Mouse (Mus musculus) limb, embryonic 10.5 days (tissue): ENCODE data around the gene Pnpo. TPM values are rescaled to one million over a fixed set of nuclear protein-coding genes. Genes with fewer than 3 reads are reported as not detected.

Source experiments
- DNase-seq: peaks from one replicate; pipeline ENCODE4 v3.0.0-alpha.2; 2017; ENCODE audit warnings: low spot score
- H3K27ac ChIP-seq: fragments of 300-500 bp; sonication (generic); 2 replicates; pipeline ENCODE4 v1.5.1; 2016; ENCODE audit warnings: mild to moderate bottlenecking
- H3K27me3 ChIP-seq: fragments of 300-500 bp; sonication (generic); 2 replicates; pipeline ENCODE4 v1.6.1; 2016; ENCODE audit warnings: low read depth, mild to moderate bottlenecking; ENCODE audit not compliant: poor library complexity, severe bottlenecking
- H3K36me3 ChIP-seq: fragments of 300-500 bp; sonication (generic); 2 replicates; pipeline ENCODE4 v1.6.1; 2016; ENCODE audit warnings: mild to moderate bottlenecking, moderate library complexity
- H3K4me1 ChIP-seq: fragments of 300-500 bp; sonication (generic); 2 replicates; pipeline ENCODE4 v1.6.1; 2016
- H3K4me3 ChIP-seq: fragments of 300-500 bp; sonication (generic); 2 replicates; pipeline ENCODE4 v1.5.1; 2016; ENCODE audit warnings: mild to moderate bottlenecking, moderate library complexity
- H3K9me3 ChIP-seq: fragments of 300-500 bp; sonication (generic); replicated peaks from 2 replicates; pipeline ENCODE4 v1.6.1; 2016; ENCODE audit warnings: mild to moderate bottlenecking
- WGBS: fragments of 180-500 bp; shearing (Covaris S2); methylation state at CpG from one replicate; pipeline ENCODE4 v1.1.7; 2016; 5-methylcytosine and 5-hydroxymethylcytosine counted together
- polyA plus RNA-seq: library from polyadenylated mRNA; unstranded; fragments of >200 nt; fragmentation: Nextera tagmentation; extraction: Ambion mirVana; gene quantifications from 2 replicates; pipeline ENCODE4 v1.2.1, GENCODE M21; 2016

The Pnpo gene
- polyA plus RNA-seq, 1 experiment from 2014 or later: 31.3 TPM

DNA sequence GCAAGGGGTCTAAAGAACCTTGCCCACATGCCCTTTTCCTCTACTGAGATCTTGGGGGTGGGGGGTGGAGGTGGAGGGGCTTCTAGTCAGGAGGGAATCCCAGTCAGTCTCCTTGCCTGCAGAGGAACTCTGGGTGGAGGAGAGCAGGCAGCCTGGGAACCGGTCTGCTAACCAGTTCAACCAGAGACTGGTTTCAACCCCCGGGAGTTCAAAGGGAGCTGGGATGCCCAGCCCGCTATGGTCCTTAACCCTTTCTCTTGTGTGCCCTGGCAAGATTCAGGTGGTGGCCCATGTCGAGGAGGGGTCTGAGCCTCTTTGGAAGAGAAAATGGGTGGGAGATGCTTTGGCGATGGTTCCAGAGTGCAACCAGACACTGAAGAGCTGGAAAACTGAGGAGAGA lies 15.1 kb downstream of the Pnpo start:
- no peaks in the 10 kb centered on the region for H3K36me3 ChIP-seq
- H3K9me3 ChIP-seq: no peaks in the 10 kb centered on the region
- peaks cover 47% of the 10 kb centered on the region for H3K27me3 ChIP-seq
- 4% methylated on average over 5 of the region's 5 CpGs for WGBS
- no peak for DNase-seq
- no peak overlapping the region for H3K4me3 ChIP-seq
- H3K27ac ChIP-seq: no peak overlapping the region
- peaks cover 23% of the 10 kb centered on the region for H3K4me1 ChIP-seq

DNA sequence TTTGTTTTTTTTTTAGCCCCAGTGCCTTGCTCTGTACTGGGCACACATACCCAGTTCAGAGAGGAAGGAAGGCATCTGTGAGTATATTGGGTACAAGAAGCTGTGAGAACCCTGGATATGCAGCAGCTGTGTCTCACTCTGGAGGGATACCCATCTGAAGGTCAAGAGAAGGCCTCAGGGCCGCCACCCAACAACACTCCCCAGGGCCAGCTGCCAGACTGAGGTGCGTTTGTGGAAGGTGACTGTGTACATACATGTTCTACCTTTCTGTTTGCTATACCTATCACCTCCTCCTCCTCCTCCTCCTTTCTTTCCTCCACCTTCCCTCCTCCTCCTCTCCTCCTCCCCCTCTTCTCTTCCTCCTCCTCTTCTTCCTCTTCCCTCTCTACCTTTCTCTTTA lies 15.7 kb downstream of the Pnpo start, which contains the start of gene Prr15l:
Prr15l (plus strand) TSS at position 17 of the 400 bp plus-strand sequence.
- no peak within 1 kb of the TSS for H3K27ac ChIP-seq
- H3K4me1 ChIP-seq: peaks cover 23% of the 10 kb centered on the region
- 63% methylated on average over 2 of the region's 2 CpGs for WGBS
- H3K27me3 ChIP-seq: peaks cover 47% of the 10 kb centered on the region
- no peak for DNase-seq
- H3K36me3 ChIP-seq: no peaks in the 10 kb centered on the region
- no peaks in the 10 kb centered on the region for H3K9me3 ChIP-seq
- H3K4me3 ChIP-seq: no peak within 1 kb of the TSS

DNA sequence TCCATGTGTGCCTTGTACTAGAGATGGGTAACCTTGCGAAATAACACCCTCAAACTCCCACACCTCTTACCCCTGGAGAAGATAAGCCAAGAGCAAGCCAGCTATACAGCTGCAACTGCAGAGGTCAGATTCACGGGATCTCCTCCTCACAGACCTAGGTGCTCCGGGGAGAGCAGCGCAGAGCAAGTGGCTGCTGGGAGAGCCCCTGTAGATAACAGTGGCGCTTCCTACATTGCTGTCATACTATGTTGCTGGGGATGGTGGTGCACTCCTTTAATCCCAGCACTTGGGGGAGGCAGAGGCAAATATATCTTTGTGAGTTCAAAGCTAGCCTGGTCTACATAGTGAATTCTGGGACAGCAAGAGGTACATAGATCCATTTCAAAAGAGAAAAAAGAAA lies 17.2 kb downstream of the Pnpo start:
- Histone ChIP-seq H3K4me1 (peaks cover 18% of the 10 kb centered on the region), H3K36me3 (no peaks in the 10 kb centered on the region), H3K4me3 (no peak overlapping the region), H3K27me3 (peaks cover 42% of the 10 kb centered on the region), H3K27ac (no peak overlapping the region), H3K9me3 (no peaks in the 10 kb centered on the region)
- no peak for DNase-seq
- 78% methylated on average over 5 of the region's 5 CpGs for WGBS

DNA sequence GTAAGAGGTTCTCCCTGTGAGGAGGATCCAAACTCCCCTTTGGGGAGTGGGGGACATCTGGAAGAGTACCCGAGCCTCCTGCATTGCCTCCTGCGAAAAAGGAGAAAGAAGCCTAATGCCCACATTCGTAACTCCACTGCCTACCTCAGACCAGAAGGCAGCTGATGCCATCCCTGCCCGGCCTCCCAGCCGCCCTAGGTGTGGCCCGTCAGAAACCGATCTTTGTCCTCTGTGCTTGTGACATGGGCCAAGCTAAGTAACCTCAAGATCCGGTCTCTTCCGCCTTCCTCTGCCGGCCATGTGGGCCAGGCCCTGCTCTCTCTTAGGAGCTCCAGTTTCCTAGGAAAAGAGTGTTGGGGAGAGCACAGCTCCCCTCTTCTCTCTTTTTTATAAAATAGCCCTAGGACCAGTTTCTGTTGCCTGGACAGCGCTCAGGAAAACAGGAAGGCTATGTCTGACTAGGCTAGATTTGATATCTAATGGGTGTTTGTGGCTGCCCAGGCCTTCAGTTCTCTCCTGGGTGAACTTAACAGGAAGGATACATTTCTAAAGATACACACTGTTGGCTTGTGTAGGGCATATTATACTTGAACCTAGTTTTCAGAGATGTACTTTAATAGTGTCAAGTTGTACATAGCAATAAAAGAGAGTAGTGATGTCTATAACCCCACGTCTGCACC lies 18.2 kb downstream of the Pnpo start:
- Histone ChIP-seq H3K36me3 (no peaks in the 10 kb centered on the region), H3K9me3 (no peaks in the 10 kb centered on the region), H3K4me3 (no peak overlapping the region), H3K27me3 (peaks cover 35% of the 10 kb centered on the region), H3K27ac (no peak overlapping the region), H3K4me1 (peaks cover 16% of the 10 kb centered on the region)
- DNase-seq: no peak
- 84% methylated on average over 12 of the region's 12 CpGs for WGBS

DNA sequence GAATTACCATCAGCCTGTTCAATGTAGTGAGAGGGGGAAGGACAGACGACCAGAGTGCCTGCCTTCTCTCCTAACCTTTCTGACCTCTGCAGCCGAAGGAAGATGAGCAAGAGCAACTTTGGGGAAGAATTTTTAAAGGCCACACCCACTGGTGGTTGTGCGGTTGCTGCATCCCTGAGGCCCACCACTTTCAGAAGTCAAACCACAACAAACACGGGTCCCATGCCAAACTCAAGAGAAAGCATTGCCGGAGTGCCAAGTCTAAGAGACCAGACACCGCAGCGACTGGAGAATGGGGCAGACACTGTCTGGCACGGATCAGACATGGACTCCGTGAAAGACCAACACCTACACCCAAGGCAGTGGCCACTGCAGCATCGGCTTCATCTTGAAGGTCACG lies 18.9 kb downstream of the Pnpo start:
- no peaks in the 10 kb centered on the region for H3K36me3 ChIP-seq
- H3K9me3 ChIP-seq: no peaks in the 10 kb centered on the region
- H3K4me1 ChIP-seq: peaks cover 14% of the 10 kb centered on the region
- H3K27me3 ChIP-seq: peaks cover 27% of the 10 kb centered on the region
- no peak overlapping the region for H3K4me3 ChIP-seq
- 84% methylated on average over 11 of the region's 11 CpGs for WGBS
- no peak overlapping the region for H3K27ac ChIP-seq
- DNase-seq: no peak

DNA sequence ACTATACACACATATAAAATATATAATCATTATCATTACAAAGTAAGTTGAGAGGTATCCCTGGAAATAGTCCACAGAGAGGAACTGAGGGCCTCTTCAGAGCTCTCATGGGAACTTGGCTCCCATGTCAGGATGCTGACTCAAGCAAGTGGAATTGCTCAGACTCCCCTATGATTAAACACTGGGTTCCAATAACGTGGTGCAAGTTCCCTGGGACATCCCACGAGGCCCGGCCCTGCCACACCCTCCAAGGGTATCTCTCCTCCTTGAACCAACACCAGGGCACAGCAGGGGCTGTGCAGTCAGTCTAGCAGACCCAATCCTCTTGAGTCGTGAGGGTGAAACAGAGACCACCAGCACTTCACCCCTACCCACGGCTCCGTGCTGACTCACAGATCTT lies 24.8 kb downstream of the Pnpo start:
- no peaks in the 10 kb centered on the region for H3K36me3 ChIP-seq
- H3K4me3 ChIP-seq: no peak overlapping the region
- H3K27ac ChIP-seq: no peak overlapping the region
- H3K4me1 ChIP-seq: peaks cover 15% of the 10 kb centered on the region
- no peak for DNase-seq
- H3K27me3 ChIP-seq: no peaks in the 10 kb centered on the region; the same call in 1 of the 2 replicates
- H3K9me3 ChIP-seq: no peaks in the 10 kb centered on the region
- WGBS: 64% methylated on average over 6 of the region's 6 CpGs

DNA sequence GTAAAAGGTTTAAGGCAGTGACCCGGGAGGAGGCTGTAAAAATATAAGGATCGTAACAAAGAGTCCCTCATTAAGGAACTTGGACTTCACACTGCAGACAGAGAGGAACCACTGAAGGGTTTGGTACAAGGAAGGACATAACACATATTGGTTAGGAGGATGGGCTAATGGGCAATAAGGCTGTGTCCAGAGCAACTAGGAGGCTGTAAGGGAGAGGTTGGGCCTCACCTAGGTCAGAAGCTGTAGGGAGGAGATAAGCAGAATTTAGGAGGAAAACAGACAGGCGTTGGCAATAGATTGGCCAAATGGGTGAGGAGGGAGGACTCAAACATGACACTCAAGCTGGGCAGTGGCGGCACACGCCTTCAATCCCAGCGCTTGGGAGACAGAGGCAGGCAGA lies 26.4 kb downstream of the Pnpo start:
- Histone ChIP-seq H3K27ac (peak overlapping the region; percentile 68; the same call in 1 of the 2 replicates), H3K4me1 (peaks cover 19% of the 10 kb centered on the region), H3K4me3 (no peak overlapping the region), H3K27me3 (no peaks in the 10 kb centered on the region), H3K36me3 (peaks cover 7% of the 10 kb centered on the region), H3K9me3 (no peaks in the 10 kb centered on the region)
- no peak for DNase-seq
- WGBS: 82% methylated on average over 6 of the region's 6 CpGs

DNA sequence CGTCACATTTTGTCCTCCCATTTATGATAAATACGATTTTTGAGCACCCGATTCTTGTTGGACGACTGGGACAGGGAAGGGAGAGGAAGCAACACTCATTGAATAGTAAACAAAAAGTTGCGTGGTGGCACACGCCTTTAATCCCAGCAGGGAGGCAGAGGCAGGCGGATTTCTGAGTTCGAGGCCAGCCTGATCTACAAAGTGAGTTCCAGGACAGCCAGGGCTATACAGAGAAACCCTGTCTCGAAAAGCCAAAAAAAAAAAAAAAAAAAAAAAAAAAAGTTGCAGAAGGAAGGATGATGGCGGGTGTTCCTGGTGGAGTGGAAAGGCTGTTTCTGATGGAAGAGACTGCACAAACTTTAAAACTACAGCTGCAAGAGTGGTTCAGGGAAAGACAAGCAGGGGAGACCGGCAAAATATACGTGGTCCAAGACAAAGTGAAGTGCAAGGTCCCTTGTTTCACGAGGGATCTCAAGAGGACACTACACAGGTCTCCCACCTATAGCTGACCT lies 26.8 kb downstream of the Pnpo start:
- Histone ChIP-seq H3K27ac (peak overlapping the region; percentile 68; the same call in 1 of the 2 replicates), H3K4me1 (peaks cover 19% of the 10 kb centered on the region), H3K4me3 (peak overlapping the region; percentile 79), H3K36me3 (peaks cover 12% of the 10 kb centered on the region), H3K9me3 (no peaks in the 10 kb centered on the region), H3K27me3 (no peaks in the 10 kb centered on the region)
- no peak for DNase-seq
- WGBS: 36% methylated on average over 13 of the region's 13 CpGs

DNA sequence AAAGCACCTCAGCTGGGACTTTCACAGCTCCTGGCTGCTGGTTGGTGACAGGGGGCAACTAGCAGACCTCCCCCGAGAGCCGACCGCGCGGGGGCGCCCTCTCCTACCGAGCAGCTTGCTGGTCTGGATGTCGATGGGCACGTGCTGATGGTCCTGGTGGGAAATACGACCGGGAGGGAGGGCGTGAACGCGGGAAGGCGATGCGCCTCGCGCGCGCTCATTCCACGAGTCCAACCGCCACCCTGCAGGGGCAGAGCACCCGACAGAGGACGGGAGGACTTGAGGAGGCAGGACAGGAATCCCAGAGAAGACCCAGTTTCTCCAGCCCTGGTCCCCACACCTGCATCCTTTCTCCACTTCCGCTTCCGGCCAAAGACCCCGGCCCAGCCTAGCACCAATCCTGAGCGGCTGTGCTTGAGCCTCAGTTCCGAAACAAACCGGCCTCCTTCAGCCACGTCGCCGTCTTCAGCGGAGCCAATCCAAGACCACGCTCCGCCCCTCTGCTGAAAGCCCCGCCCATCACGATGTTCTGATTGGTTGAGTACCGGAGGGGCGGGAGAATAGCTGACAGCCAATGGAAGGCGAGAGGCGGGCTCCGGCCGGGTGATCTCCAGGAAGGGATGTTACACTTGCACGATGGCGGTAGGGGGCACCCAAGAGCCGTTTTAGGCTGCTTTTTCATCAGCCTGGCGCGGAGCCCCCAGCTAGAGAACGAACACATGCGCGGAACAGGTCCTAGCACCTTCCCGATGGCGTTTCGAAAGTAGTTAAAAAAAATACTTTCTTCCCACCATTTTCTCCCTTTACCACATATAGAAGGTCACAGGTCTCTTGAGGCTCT lies 27.5 kb downstream of the Pnpo start, which contains the start of gene Cdk5rap3:
Cdk5rap3 (minus strand) TSS at position 453 of the 841 bp plus-strand sequence.
- Histone ChIP-seq H3K4me1 (peaks cover 19% of the 10 kb centered on the region), H3K27ac (peak within 1 kb of the TSS; percentile 89)
- WGBS: under 1% methylated on average over 55 of the region's 55 CpGs

DNA sequence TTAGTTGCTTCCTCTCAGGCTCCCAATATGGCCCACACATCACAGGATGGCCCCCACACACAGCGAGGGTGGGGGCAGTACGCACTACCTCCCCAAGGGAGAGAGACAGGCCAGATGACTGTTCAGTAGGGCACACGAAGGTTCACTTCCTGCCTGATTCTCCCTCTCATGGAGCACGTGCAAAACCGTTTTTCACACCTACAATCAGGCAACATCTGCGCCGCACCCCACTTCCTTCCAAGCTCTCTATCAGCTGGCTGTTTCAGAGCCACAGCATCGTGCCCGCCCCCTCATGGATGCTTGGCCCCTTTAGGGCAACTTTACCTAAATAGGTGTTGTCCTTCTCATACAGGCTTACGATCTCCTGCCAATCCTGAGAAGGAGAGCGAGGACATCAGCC lies 31.1 kb downstream of the Pnpo start:
- Histone ChIP-seq H3K27ac (no peak overlapping the region), H3K4me1 (peaks cover 33% of the 10 kb centered on the region), H3K27me3 (peaks cover 8% of the 10 kb centered on the region; the same call in 1 of the 2 replicates), H3K4me3 (no peak overlapping the region), H3K9me3 (no peaks in the 10 kb centered on the region), H3K36me3 (peaks cover 53% of the 10 kb centered on the region)
- DNase-seq: no peak
- 88% methylated on average over 11 of the region's 11 CpGs for WGBS

More for the DNA sequence above, 27.5 kb downstream of the Pnpo start, which contains the start of gene Cdk5rap3:
- Histone ChIP-seq H3K4me3 (peak within 1 kb of the TSS; percentile 79), H3K36me3 (peaks cover 19% of the 10 kb centered on the region), H3K9me3 (no peaks in the 10 kb centered on the region), H3K27me3 (no peaks in the 10 kb centered on the region)
- DNase-seq: peak; percentile 98

DNA sequence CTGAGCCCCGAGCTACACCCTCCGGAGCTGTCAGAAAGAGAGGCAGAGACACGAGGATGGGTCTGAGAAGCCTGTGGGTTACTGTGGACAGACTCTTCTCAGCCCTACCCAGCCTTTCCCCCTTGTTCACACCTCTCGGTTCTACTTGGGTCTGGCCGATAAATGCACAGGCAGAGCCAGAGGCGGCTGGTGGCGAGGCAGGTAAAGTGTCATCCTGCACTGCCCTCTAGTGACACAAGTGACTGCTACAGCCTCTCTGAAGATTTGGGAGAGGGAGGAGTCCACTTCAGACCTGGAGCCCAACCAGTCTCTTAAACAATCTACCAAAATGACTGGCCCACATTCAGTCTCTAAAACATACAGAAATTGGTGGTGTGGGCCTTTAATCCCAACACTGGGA lies 33.8 kb downstream of the Pnpo start:
- Histone ChIP-seq H3K27me3 (peaks cover 13% of the 10 kb centered on the region; the same call in 1 of the 2 replicates), H3K9me3 (no peaks in the 10 kb centered on the region), H3K36me3 (peaks cover 66% of the 10 kb centered on the region), H3K27ac (no peak overlapping the region), H3K4me1 (peaks cover 43% of the 10 kb centered on the region), H3K4me3 (no peak overlapping the region)
- DNase-seq: peak; percentile 83
- WGBS: 31% methylated on average over 7 of the region's 7 CpGs

DNA sequence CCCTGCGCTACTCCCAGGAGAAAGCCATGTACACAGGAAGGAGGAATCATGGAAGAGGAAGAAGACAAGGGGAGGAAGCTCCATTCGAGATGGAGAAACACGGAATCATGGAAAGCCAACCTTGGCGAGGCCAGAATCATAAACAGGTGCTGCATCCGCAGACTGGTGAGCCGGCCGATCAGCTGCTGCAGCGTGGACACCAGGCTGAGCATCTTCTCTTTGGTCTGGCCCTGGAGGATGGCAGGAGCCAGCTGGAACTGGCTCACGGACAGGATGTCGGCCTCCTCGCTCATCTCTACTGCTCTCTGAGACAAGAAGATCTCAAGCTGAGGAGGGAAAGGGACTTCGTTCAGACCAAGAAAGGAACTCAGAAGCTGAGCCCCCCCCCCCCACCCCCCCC lies 35.2 kb downstream of the Pnpo start:
- Histone ChIP-seq H3K27ac (no peak overlapping the region), H3K36me3 (peaks cover 66% of the 10 kb centered on the region), H3K9me3 (no peaks in the 10 kb centered on the region), H3K4me1 (peaks cover 45% of the 10 kb centered on the region), H3K27me3 (peaks cover 13% of the 10 kb centered on the region; the same call in 1 of the 2 replicates), H3K4me3 (no peak overlapping the region)
- DNase-seq: no peak
- 95% methylated on average over 12 of the region's 12 CpGs for WGBS
